Comparison of ENCODE assay signal across 25 mouse cellular contexts in the genomic region with DNA sequence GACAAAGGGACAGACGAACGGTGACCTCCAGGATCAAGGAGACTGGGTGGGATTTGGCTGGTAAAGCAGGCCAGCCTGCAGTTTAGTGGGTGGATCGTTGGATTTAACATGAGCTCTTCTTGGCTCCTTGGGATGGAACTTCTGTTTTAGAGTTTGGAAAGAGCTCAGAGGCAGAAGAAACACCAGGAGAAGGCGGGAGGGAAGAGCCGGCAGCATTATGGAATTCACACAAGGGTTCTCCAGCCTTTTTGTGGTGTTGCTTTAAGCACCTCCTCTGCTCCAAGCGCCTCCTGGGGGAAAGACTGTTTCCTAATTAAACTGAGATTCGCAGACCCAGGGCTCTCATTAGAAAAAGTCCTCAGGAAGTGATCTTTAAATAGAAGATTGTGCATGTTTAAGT.
"Had no signal": no experiment of that assay in that cellular context is flagged by ENCODE, and none has a peak within 500 bp of the region (broad histone marks: within the 10 kb centered on the region; RNA-seq: fewer than 3 reads in every experiment).

No protein-coding gene starts in this region.

- H3K4me1 ChIP-seq: heart, embryonic 13.5 days; heart, embryonic 15.5 days; hindbrain, embryonic 13.5 days; hindbrain, embryonic 15.5 days; liver, embryonic 13.5 days; liver, embryonic 15.5 days had no signal

- H3K36me3 ChIP-seq: heart, embryonic 13.5 days; heart, embryonic 15.5 days; hindbrain, embryonic 13.5 days; hindbrain, embryonic 15.5 days; limb, embryonic 12.5 days; liver, embryonic 13.5 days; liver, embryonic 15.5 days had no signal

- H3K9me3 ChIP-seq: heart, embryonic 13.5 days; heart, embryonic 15.5 days; hindbrain, embryonic 13.5 days; hindbrain, embryonic 15.5 days; limb, embryonic 12.5 days; liver, embryonic 13.5 days; liver, embryonic 15.5 days had no signal

- H3K27ac ChIP-seq: heart, adult 2 months; heart, embryonic 13.5 days; heart, embryonic 15.5 days; hindbrain, embryonic 13.5 days; hindbrain, embryonic 15.5 days; hindbrain, postnatal 0 days; limb, embryonic 12.5 days; liver, embryonic 13.5 days; liver, embryonic 15.5 days had no signal

- H3K4me3 ChIP-seq: heart, adult 2 months; heart, embryonic 13.5 days; heart, embryonic 15.5 days; hindbrain, embryonic 13.5 days; hindbrain, embryonic 15.5 days; limb, embryonic 12.5 days; liver, embryonic 13.5 days; liver, embryonic 15.5 days had no signal

- ATAC-seq: hindbrain, postnatal 0 days; intestine, embryonic 16.5 days had no signal

- H3K9ac ChIP-seq: heart, embryonic 13.5 days; heart, embryonic 15.5 days; hindbrain, embryonic 13.5 days; hindbrain, embryonic 15.5 days; limb, embryonic 12.5 days; liver, embryonic 13.5 days; liver, embryonic 15.5 days had no signal

- H3K4me2 ChIP-seq: heart, embryonic 11.5 days; heart, embryonic 13.5 days; heart, embryonic 15.5 days; hindbrain, embryonic 13.5 days; hindbrain, embryonic 15.5 days; limb, embryonic 12.5 days; liver, embryonic 11.5 days; liver, embryonic 13.5 days; liver, embryonic 15.5 days had no signal

- DNase-seq: gastrocnemius, postnatal 14 days; gastrocnemius, postnatal 36 days; heart, adult 11 months; heart, adult 2 months; heart, postnatal 14 days; heart, postnatal 36 days; kidney, adult 18-20 months; kidney, adult 8-10 months; kidney, postnatal 14 days; kidney, postnatal 36 days; layer of hippocampus, adult 9-11 months; layer of hippocampus, postnatal 36 days; left cerebral cortex, postnatal 4 days; liver; liver, embryonic 13.5 days had no signal
